Mouse (Mus musculus) spleen, adult 12 weeks (tissue): Measurements from ENCODE around the gene Sidt1.
"Not testable (repeated sequence)": the region's sequence is repeated elsewhere in the genome, so short reads cannot be mapped to it uniquely, and the experiment has no call there.

Experiments used
- DNase-seq: peaks from one replicate; pipeline ENCODE4 v3.0.0; 2022; ENCODE audit warnings: low spot score

Gene Sidt1

GRCm38 (mm10) chr16:44302126-44302892 is 30.7 kb downstream of the Sidt1 start:
- no peak for DNase-seq

GRCm38 (mm10) chr16:44299438-44300093 is 33.4 kb downstream of the Sidt1 start:
- DNase-seq = no peak

- DNase-seq = no peak
Measured at GRCm38 (mm10) chr16:44293960-44294359, 39.0 kb downstream of the Sidt1 start.

GRCm38 (mm10) chr16:44292681-44293080 is 40.3 kb downstream of the Sidt1 start:
- not testable (repeated sequence) for DNase-seq

- DNase-seq = no peak
Measured at GRCm38 (mm10) chr16:44289004-44289648, 43.9 kb downstream of the Sidt1 start.

GRCm38 (mm10) chr16:44287356-44287950 is 45.5 kb downstream of the Sidt1 start:
- DNase-seq = no peak

GRCm38 (mm10) chr16:44282614-44283325 is 50.2 kb downstream of the Sidt1 start:
- DNase-seq = no peak

- DNase-seq = no peak
Measured at GRCm38 (mm10) chr16:44282036-44282435, 51.0 kb downstream of the Sidt1 start.

- no peak for DNase-seq
Measured at GRCm38 (mm10) chr16:44280806-44281205, 52.2 kb downstream of the Sidt1 start.

GRCm38 (mm10) chr16:44277212-44277611 is 55.8 kb downstream of the Sidt1 start:
- DNase-seq = no peak

GRCm38 (mm10) chr16:44271371-44272038 is 61.5 kb downstream of the Sidt1 start:
- no peak for DNase-seq

GRCm38 (mm10) chr16:44270606-44271005 is 62.4 kb downstream of the Sidt1 start:
- DNase-seq = no peak

GRCm38 (mm10) chr16:44269578-44269977 is 63.4 kb downstream of the Sidt1 start:
- no peak for DNase-seq

GRCm38 (mm10) chr16:44268541-44269215 is 64.3 kb downstream of the Sidt1 start:
- no peak for DNase-seq

- DNase-seq = peak; percentile 15
Measured at GRCm38 (mm10) chr16:44265562-44265961, 67.4 kb downstream of the Sidt1 start.

GRCm38 (mm10) chr16:44264916-44265315 is 68.1 kb downstream of the Sidt1 start:
- no peak for DNase-seq

GRCm38 (mm10) chr16:44257476-44257875 is 75.5 kb downstream of the Sidt1 start:
- DNase-seq = no peak

GRCm38 (mm10) chr16:44254698-44255097 is 78.3 kb downstream of the Sidt1 start:
- no peak for DNase-seq

GRCm38 (mm10) chr16:44253797-44254634 is 79.0 kb downstream of the Sidt1 start:
- no peak for DNase-seq

GRCm38 (mm10) chr16:44252735-44253134 is 80.3 kb downstream of the Sidt1 start:
- DNase-seq = no peak
